Mouse (Mus musculus): ENCODE data around the gene Cfl1.
"Not testable (repeated sequence)": the region's sequence is repeated elsewhere in the genome, so short reads cannot be mapped to it uniquely, and the experiment has no call there.

The Cfl1 gene

DNA sequence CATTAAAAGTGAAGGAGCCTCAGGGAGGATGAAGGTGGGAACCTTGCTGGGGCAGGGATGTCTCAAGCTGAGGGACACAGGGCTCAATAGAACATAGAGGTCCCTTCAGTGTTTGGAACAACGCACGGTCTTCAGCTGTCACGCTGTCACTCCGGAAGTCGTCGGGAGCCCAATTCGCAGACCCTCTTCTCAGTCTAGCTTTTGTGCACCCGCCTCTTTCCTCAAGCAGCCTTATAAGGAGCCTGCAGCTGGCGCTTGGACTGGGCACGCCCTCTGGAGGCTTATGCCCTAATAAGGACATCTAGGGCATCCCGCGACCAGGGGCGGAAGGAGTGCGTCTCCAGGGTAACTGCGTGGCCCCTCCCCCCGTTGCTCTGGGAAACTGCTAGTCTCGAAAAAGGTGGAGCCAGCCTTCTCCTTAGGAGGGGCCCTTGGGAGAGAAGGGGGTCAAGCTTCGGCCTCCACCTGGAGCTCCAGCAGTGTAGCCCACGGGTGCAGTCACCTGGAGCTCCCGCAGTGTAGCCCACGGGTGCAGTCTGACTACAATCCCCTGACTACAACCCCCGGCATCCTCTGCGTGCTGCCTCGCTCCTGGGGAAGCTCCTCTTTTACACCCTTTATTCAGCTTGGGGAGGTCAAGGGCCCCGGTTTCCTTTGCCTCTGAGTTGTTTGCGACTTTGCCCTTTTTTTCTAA lies 1.2 kb upstream of the Cfl1 start:
- peak; percentile 97 to 98 for DNase-seq (ENCODE audit: low spot score in 2 of 2)

DNA sequence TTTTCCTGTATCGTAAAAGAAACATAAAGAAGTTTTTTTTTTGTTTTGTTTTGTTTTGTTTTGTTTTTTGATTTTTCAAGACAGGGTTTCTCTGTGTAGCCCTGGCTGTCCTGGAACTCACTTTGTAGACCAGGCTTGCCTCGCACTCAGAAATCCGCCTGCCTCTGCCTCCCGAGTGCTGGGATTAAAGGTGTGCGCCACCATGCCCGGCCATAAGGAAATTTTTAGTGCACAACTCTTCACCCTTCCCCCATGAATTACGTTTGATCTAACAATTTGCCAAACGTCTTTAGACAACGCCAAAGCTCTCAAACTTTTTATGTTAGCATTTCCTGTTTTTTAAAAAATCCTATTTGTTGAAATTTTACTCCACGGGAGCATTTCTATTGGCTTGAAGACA lies 534 bp upstream of the Cfl1 start:
- not testable (repeated sequence) for DNase-seq (ENCODE audit: low spot score in 2 of 2)

DNA sequence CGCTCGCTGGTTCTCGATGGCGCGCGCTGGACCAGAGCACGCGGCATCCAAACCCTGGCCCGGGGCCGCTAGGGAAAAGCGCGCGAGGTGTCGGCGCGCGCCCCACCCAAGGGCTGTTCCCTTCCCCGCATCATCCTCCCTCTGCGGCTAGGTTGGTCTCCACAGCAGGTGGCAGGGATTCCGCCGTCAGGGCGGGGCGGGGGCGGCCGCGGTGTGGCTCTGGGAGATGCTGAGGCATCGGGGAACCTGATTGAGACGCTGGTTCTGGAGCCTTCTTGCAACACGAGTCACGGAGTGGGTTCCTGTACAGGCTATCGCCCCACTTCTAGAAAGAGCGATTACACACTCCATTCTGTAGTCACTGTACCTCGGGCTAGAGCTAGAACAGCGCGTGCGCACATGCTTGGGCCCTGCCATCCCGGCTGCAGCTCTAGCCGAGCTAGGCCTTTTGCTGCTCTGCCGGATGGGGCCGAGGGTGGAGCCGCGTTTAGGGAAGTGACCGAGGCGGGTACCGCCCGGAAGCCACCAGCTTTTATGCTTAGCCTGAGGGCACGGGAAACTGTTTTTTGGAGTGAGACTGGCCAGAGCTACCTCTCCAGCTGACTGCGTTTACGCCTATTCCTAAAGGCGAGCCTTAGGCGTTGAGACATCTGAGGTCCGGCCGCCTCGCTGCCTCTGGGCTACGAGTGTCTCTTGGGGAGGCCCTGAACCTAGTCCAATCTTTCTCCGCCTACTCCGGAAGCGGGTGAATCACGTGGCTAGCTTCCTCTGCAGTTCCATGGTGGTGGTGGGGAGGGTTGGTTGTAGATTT lies 848 bp downstream of the Cfl1 start:
- DNase-seq (ENCODE audit: low spot score in 2 of 2) = peak; percentile 87 to 89

DNA sequence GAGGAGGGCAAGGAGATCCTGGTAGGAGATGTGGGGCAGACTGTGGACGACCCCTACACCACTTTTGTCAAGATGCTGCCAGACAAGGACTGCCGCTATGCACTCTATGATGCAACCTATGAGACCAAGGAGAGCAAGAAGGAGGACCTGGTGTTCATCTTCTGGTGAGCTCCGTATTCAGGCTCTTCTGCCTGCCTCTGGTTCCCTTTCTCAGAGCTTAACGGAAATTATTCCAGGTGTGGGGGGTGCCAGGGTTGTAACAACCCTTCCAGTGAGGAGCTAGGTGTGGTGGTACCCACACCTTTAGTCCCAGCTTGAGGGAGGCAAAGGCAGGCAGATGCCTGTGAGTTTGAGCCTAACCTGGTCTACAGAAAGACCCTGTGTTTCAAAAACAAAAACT lies 2.4 kb downstream of the Cfl1 start:
- no peak for DNase-seq (ENCODE audit: low spot score in 2 of 2)

DNA sequence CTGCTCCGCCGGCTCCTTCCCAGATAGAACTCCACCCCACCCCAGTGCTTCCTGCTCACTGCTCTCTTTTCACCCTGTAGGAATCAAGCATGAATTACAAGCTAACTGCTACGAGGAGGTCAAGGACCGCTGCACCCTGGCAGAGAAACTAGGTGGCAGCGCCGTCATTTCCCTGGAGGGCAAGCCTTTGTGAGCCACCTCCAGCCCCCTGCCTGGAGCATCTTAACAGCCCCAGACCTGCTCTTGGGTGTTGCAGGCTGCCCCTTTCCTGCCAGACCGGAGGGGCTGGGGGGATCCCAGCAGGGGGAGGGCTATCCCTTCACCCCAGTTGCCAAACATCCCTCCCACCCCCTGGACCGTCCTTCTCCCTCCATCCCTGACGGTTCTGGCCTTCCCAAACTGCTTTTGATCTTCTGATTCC lies 3.1 kb downstream of the Cfl1 start:
- DNase-seq (ENCODE audit: low spot score in 2 of 2) = not testable (repeated sequence)

GRCm38 (mm10) chr19:5494314-5494713 lies 4.1 kb downstream of the Cfl1 start:
- DNase-seq (ENCODE audit: low spot score in 2 of 2) = no peak

- no peak for DNase-seq (ENCODE audit: low spot score in 2 of 2)
These were observed 5.2 kb downstream of the Cfl1 start for GRCm38 (mm10) chr19:5495353-5496051.

DNA sequence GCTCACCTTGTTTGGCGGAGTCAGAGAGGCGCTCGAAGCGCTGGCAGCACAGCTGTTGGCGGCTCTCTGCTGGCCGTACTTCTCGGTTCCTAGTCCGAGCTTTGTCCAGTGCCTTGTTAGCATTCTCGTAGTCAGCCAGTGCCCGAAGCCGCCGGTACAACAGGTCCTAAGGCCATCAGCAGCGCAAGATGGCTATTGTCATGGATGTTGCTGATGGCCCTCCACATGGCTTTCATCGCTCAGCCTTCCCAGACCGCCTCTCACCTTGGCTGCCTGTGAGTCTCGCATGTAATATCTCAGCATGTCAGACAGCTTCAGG lies 5.8 kb downstream of the Cfl1 start:
- DNase-seq (ENCODE audit: low spot score in 2 of 2) = no peak

GRCm38 (mm10) chr19:5500330-5500875 lies 10.1 kb downstream of the Cfl1 start:
- DNase-seq (ENCODE audit: low spot score in 2 of 2) = no peak

- no peak for DNase-seq (ENCODE audit: low spot score in 2 of 2)
These were observed 13.4 kb downstream of the Cfl1 start, which contains the start of gene 1700020D05Rik for GRCm38 (mm10) chr19:5503687-5504086. TSS of gene 1700020D05Rik (minus strand) at chr19:5503787.

DNA sequence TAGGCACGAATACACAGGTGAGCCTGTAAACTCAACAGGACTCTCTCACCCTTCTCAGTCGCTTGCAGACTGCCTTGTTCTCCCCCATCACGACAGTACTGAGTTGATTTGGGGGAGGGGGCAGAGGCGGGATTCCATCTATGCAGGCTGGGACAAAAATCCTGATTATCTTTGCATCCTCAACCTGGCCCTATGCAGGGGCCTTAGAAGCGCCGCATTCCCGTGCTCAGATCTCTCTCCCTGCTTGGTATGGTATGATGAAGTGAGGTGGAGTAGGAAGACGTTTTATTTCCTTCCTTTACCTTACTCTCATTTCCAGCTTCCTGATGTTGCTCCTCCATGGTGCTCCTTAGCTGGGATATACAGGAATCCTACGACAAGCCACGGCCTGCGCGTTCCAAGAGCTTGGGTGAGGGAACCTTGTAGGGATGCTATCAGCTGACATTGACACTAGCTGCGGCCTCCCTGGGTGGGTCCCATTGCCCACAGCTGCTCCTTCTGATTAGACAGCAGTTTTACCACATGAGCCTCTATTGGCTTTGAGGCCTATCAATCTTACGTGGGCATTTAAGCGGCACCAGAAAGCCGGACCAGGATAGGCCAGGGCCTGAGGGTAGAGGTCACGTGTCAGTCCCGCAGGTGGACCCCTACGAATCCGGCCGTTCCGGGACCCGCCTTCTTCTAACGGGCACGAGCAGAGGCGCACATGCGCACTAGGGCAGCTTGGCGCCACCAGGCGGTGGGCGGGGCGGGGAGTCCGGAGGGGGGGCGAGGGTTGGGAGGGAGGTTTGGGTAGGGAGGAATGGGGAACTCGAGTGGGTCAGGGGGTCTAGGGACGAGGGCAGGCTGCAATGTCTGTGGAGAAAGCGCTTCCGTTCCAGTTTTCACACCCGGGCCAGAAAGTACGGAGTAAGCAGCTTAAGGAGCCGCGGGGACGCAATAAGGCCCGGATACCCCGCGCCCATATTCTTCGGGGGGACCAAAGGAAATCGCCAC lies 20.1 kb downstream of the Cfl1 start, which contains the start of gene Snx32:
Gene Snx32, minus strand, starts transcription at position 508 of the 996 bp plus-strand sequence.
- peak; percentile 92 to 97 for DNase-seq (ENCODE audit: low spot score in 2 of 2)

- peak in 1 of 2 experiments; percentile 49 for DNase-seq (ENCODE audit: low spot score in 2 of 2)
These were observed 20.9 kb downstream of the Cfl1 start for GRCm38 (mm10) chr19:5511074-5511632.

GRCm38 (mm10) chr19:5512091-5513004 lies 22.1 kb downstream of the Cfl1 start:
- peak in 1 of 2 experiments; percentile 56 for DNase-seq (ENCODE audit: low spot score in 2 of 2)

DNA sequence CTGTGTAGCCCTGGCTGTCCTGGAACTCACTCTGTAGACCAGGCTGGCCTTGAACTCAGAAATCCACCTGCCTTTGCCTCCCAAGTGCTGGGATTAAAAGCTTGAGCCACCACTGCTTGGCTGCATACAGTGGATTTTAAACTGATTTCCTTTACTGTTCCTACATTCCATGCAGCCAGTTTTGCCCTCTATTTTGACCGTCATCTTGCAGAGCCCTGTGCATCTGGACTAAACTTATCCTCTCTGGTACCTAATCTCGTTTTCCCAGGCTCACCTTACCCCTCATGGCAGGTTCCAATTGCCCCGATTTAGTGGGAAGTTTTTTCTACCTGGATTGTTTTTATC lies 22.7 kb downstream of the Cfl1 start:
- no peak for DNase-seq (ENCODE audit: low spot score in 2 of 2)

- peak in 1 of 2 experiments; percentile 39 for DNase-seq (ENCODE audit: low spot score in 2 of 2)
These were observed 25.9 kb downstream of the Cfl1 start for GRCm38 (mm10) chr19:5515840-5516777.

DNA sequence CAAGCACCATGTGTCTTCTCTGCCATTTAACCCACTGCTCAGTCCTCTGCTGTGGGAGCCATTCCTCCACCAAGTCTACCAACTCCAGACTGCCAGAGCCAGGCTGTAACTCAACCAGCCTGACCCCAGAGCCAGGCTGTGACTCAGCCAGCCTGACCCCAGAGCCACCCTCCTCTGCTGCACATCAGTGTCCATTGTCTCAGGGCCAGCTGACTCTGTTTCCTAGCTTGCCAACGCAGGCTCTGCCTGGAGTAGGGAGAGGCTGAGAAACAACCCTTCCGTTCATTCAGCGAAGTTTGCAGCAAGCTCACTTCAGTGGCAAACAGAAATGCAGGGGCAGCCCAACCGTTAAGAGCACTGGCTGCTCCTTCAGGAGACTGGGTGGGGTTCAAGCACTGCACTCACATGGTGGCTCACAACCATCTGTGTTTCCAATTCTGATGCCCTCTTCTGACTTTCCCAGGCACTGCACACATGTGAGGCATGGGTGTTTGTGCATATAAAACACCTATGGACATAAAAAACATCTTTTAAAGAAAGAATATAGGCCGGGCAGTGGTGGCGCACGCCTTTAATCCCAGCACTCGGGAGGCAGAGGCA lies 26.8 kb downstream of the Cfl1 start:
- no peak for DNase-seq (ENCODE audit: low spot score in 2 of 2)

DNA sequence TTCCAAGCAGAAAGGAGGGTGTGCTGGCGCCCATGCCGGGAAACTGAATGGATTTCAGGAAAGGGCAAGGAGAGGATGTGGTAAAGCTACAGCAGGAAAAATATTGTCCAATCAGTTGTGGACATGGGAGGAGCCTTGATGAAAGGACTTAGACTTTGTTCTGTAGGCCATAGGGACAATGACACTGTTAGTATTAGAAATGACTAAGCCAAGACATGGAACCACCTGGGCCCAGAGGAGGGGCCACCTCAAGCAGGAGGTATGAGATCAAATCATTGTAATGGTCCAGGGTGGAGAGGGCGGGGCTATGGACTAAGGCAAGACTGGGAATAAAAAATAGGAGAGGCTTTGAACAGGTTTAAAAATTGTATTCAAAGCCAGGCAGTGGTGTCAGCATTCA lies 28.5 kb downstream of the Cfl1 start:
- DNase-seq (ENCODE audit: low spot score in 2 of 2) = no peak

DNA sequence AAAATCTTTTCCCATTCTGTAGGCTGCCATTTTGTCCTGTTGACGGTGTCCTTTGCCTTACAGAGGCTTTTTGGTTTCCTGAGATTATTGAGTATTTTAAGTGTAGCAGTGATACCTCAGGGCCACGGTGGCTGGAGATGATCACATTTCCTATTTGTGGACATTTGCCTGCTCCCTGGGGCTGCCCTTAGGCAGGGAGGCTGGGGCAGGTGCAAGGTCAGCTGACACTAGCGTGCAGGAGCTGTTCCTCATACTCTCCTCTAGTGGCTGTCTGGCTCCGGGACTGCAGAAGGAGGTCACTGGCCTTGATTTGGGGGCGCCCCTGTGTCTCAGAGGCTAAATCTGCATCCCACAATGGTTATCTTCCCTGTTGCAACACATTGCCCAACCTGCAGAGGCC lies 34.9 kb downstream of the Cfl1 start:
- no peak for DNase-seq (ENCODE audit: low spot score in 2 of 2)

Measured in spleen, postnatal 10 days (tissue).